Mouse (Mus musculus) neural tube, embryonic 14.5 days (tissue): Measurements from ENCODE around the gene Litaf. TPM values are rescaled to one million over a fixed set of nuclear protein-coding genes. Genes with fewer than 3 reads are reported as not detected.

Source experiments
- ATAC-seq: fragments of 200-750 bp; cut with Nextera tagmentation; 2 replicates; pipeline ENCODE4 v1.8.0; 2017; ENCODE audit warnings: low read depth, mild to moderate bottlenecking, moderate TSS enrichment, moderate library complexity
- H3K27ac ChIP-seq: fragments of 300-500 bp; sonication (generic); 2 replicates; pipeline ENCODE4 v1.5.1; 2014; ENCODE audit warnings: low read depth, mild to moderate bottlenecking, control low read depth, low read length, moderate library complexity, mixed read lengths
- H3K27me3 ChIP-seq: fragments of 300-500 bp; sonication (generic); 2 replicates; pipeline ENCODE4 v1.6.1; 2014; ENCODE audit warnings: low read length; ENCODE audit not compliant: control insufficient read depth, insufficient read depth
- H3K36me3 ChIP-seq: fragments of 300-500 bp; sonication (generic); 2 replicates; pipeline ENCODE4 v1.6.1; 2014; ENCODE audit warnings: low read length, mixed read lengths; ENCODE audit not compliant: control insufficient read depth, insufficient read depth
- H3K4me1 ChIP-seq: fragments of 300-500 bp; sonication (generic); 2 replicates; pipeline ENCODE4 v1.6.1; 2014; ENCODE audit warnings: low read length; ENCODE audit not compliant: control insufficient read depth, insufficient read depth
- H3K4me2 ChIP-seq: fragments of 300-500 bp; sonication (generic); 2 replicates; pipeline ENCODE4 v1.6.1; 2014; ENCODE audit warnings: mild to moderate bottlenecking, low read depth, low read length, control low read depth
- H3K4me3 ChIP-seq: fragments of 300-500 bp; sonication (generic); 2 replicates; pipeline ENCODE4 v1.5.1; 2014; ENCODE audit warnings: low read depth, low read length, control low read depth, mixed read lengths
- H3K9ac ChIP-seq: fragments of 300-500 bp; sonication (generic); replicated peaks from 2 replicates; pipeline ENCODE4 v1.6.1; 2014; ENCODE audit warnings: low read depth, mild to moderate bottlenecking, control low read depth, low read length, mixed read lengths
- H3K9me3 ChIP-seq: fragments of 300-500 bp; sonication (generic); 2 replicates; pipeline ENCODE4 v1.6.1; 2016; ENCODE audit warnings: low read length; ENCODE audit not compliant: control insufficient read depth
- WGBS: fragments of 180-500 bp; shearing (Covaris S2); extraction: QIAGEN DNeasy Blood & Tissue Kit; methylation state at CpG from one replicate; pipeline ENCODE4 v1.1.7; 2014; 5-methylcytosine and 5-hydroxymethylcytosine counted together
- microRNA-seq: library from miRNA; unstranded; fragments of <30 nt; microRNA quantifications from one replicate; pipeline ENCODE4, GENCODE M21; 2016
- polyA plus RNA-seq: library from polyadenylated mRNA; unstranded; fragments of >200 nt; fragmentation: Nextera tagmentation; extraction: Ambion mirVana; gene quantifications from 2 replicates; pipeline ENCODE4 v1.2.1, GENCODE M21; 2014

The Litaf gene
- polyA plus RNA-seq, 1 experiment from 2014 or later, result 20.4 TPM

DNA sequence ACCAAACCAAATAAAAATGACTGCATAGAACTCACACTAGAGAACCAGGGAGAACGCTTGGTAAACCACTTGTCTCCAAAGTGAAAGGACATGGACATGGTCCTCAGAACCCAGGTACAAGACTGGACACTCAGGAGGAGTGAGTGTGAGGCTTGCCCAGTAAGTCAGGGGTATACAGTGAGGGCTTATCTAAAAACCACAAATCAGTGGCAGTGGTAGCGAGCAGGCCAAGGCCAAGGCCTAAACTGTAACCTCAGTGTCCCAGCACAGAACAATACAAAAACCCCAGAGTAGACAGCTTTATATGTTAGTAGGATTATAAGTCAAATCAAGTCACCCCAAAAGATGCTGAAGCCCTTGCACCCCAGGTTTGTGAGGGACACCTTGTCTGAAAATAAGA lies 154.9 kb downstream of the Litaf start:
- whole genome bisulfite sequencing, result 92% methylated on average over 2 of the region's 2 CpGs
- H3K36me3 ChIP-seq, result no peaks in the 10 kb centered on the region
- H3K27ac ChIP-seq, result no peak overlapping the region
- no peaks in the 10 kb centered on the region for H3K9me3 ChIP-seq
- ATAC-seq, result no peak
- H3K9ac ChIP-seq, result no peak overlapping the region
- H3K4me1 ChIP-seq, result no peaks in the 10 kb centered on the region
- no peak overlapping the region for H3K4me2 ChIP-seq
- H3K4me3 ChIP-seq, result no peak overlapping the region
- no peaks in the 10 kb centered on the region for H3K27me3 ChIP-seq

DNA sequence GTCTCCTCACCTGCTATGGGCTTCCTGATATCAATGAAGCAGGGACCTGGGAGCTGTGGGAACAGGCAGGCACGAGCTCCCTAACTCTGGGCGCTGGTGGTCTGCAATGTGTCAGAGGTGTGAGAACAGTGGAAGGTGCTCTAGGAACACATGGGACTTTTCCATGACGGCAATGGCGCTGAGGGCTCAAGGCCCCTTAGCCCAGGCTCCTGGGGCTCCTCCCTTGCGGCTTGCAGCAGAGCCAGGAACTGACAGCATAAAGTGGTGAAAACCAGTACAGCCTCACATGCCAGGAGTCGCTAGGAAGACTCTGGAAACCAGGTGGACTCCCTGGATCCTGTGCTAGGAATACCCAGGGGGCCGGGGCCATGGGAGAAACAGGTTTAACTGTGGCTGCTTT lies 155.4 kb downstream of the Litaf start:
- no peak overlapping the region for H3K4me3 ChIP-seq
- H3K9me3 ChIP-seq, result no peaks in the 10 kb centered on the region
- H3K27me3 ChIP-seq, result no peaks in the 10 kb centered on the region
- H3K27ac ChIP-seq, result no peak overlapping the region
- no peaks in the 10 kb centered on the region for H3K36me3 ChIP-seq
- H3K4me1 ChIP-seq, result no peaks in the 10 kb centered on the region
- no peak overlapping the region for H3K4me2 ChIP-seq
- WGBS, result 85% methylated on average over 7 of the region's 7 CpGs
- no peak overlapping the region for H3K9ac ChIP-seq
- ATAC-seq, result no peak

Small RNAs within 50 kb of the gene (microRNA-seq; reads per million reads assigned to microRNA genes)
- not detected for gene Gm26268

Other genes with a start within 250 kb of the Litaf start
- 0.31 and 0.44 TPM in 2 replicates for gene Rmi2, start 231.1 kb downstream of the Litaf start, polyA plus RNA-seq
- 133 and 142 TPM in 2 replicates for gene Snn, start 5.2 kb downstream of the Litaf start, polyA plus RNA-seq
- gene Txndc11, start 68.5 kb upstream of the Litaf start, polyA plus RNA-seq, result 33.0 and 33.1 TPM in 2 replicates
- gene Zc3h7a, start 110.2 kb upstream of the Litaf start, polyA plus RNA-seq, result 87.0 and 93.7 TPM in 2 replicates
- gene Rsl1d1, start 137.2 kb upstream of the Litaf start, polyA plus RNA-seq, result 141 and 154 TPM in 2 replicates
- gene Gspt1, start 188.2 kb upstream of the Litaf start, polyA plus RNA-seq, result 53.2 and 59.1 TPM in 2 replicates
- gene Tnfrsf17, start 247.7 kb upstream of the Litaf start, polyA plus RNA-seq, result 0.45 TPM in 1 of 2 replicates, not detected in the other